Mouse (Mus musculus) G1E (cell line): ENCODE data around the gene Pla2g2e. TPM values are rescaled to one million over a fixed set of nuclear protein-coding genes. Genes with fewer than 3 reads are reported as not detected.

Source experiments
- ATAC-seq: 2 replicates; pipeline ENCODE4 v1.8.0; 2016; ENCODE audit warnings: mild to moderate bottlenecking; ENCODE audit not compliant: insufficient number of reproducible peaks, poor library complexity, low FRiP score, severe bottlenecking; ENCODE audit errors: extremely low read depth
- DNase-seq: peaks from one replicate; pipeline ENCODE4 v3.0.0; 2012; ENCODE audit warnings: low spot score
- H3K27me3 ChIP-seq: 2 replicates; pipeline ENCODE4 v1.6.1; 2012; ENCODE audit warnings: mild to moderate bottlenecking, low read length, inconsistent platforms; ENCODE audit not compliant: insufficient read depth
- H3K36me3 ChIP-seq: replicated peaks from 2 replicates; pipeline ENCODE3; 2012; ENCODE audit warnings: mild to moderate bottlenecking, inconsistent platforms
- H3K4me1 ChIP-seq: 2 replicates; pipeline ENCODE4 v1.6.1; 2012; ENCODE audit warnings: low read depth, low read length, inconsistent platforms, mixed read lengths; ENCODE audit not compliant: insufficient read depth
- H3K4me3 ChIP-seq: 2 replicates; pipeline ENCODE4 v1.5.1; 2012; ENCODE audit warnings: low read depth, mild to moderate bottlenecking, inconsistent platforms, low read length, moderate library complexity, mixed read lengths
- H3K9me3 ChIP-seq: replicated peaks from 2 replicates; pipeline ENCODE4 v1.6.1; 2012; ENCODE audit warnings: inconsistent platforms
- CTCF ChIP-seq: IDR thresholded peaks from 2 replicates; pipeline ENCODE4 v1.5.1; 2012; ENCODE audit warnings: low read depth, low read length, inconsistent platforms, mixed read lengths
- GATA1 ChIP-seq: IDR thresholded peaks from 2 replicates; pipeline ENCODE4 v1.6.1; 2012; ENCODE audit warnings: borderline replicate concordance, low read length, inconsistent platforms, mixed read lengths
- GATA2 ChIP-seq: IDR thresholded peaks from 2 replicates; pipeline ENCODE4 v1.6.1; 2012; ENCODE audit warnings: low read depth, low read length, inconsistent platforms, borderline replicate concordance
- POLR2AphosphoS5 ChIP-seq: IDR thresholded peaks from 2 replicates; pipeline ENCODE4 v1.6.1; 2012; ENCODE audit warnings: low read depth, low read length, inconsistent platforms; ENCODE audit not compliant: insufficient replicate concordance
- TAL1 ChIP-seq: conservative IDR thresholded peaks from 2 replicates; pipeline ENCODE4 v1.6.1; 2012; ENCODE audit warnings: low read depth, low read length, inconsistent platforms, mixed read lengths
- polyA plus RNA-seq: library from polyadenylated mRNA; stranded (reverse); fragments of >175 nt; gene quantifications from 2 replicates; pipeline ENCODE4 v1.2.3, GENCODE M21; 2012
- total RNA-seq, 2 experiments: library from RNA; stranded (forward) in 1 of 2; stranded (reverse) in 1 of 2; fragments of 200-1000 nt in 1 of 2; fragments of >200 nt in 1 of 2; fragmentation: Nextera tagmentation in 1 of 2; gene quantifications; 2 replicates each; pipeline ENCODE4 v1.2.3; 2014 to 2017

Pla2g2e gene
- total RNA-seq (2014; fragmentation: Nextera tagmentation) (1.1 TPM in 1 of 2 replicates, not detected in the other), total RNA-seq (2017) (0.22 and 0.23 TPM in 2 replicates), polyA plus RNA-seq (0.07 and 0.13 TPM in 2 replicates)

- TF ChIP-seq GATA1 = no peak
- no peak for TF ChIP-seq POLR2AphosphoS5
- TF ChIP-seq GATA2 = no peak
- TF ChIP-seq TAL1 = no peak
- Histone ChIP-seq H3K27me3 (peaks cover 14% of the 10 kb centered on the region; the same call in 1 of the 2 replicates), H3K4me1 (no peaks in the 10 kb centered on the region), H3K4me3 (no peak within 1 kb of the TSS), H3K36me3 (no peaks in the 10 kb centered on the region), H3K9me3 (no peaks in the 10 kb centered on the region)
- no peak for ATAC-seq
- DNase-seq = no peak
These were observed at the start of gene Pla2g2e for GRCm38 (mm10) chr4:138877731-138878130. TSS of gene Pla2g2e (plus strand) at chr4:138877942.

- no peak for ATAC-seq
- no peak for TF ChIP-seq GATA1
- no peak for TF ChIP-seq POLR2AphosphoS5
- TF ChIP-seq CTCF = no peak
- TF ChIP-seq TAL1 = no peak
- TF ChIP-seq GATA2 = no peak
- Histone ChIP-seq H3K4me1 (no peaks in the 10 kb centered on the region), H3K9me3 (peaks cover 25% of the 10 kb centered on the region), H3K36me3 (peaks cover 26% of the 10 kb centered on the region), H3K27me3 (no peaks in the 10 kb centered on the region), H3K4me3 (no peak overlapping the region)
- no peak for DNase-seq
These were observed 37.9 kb upstream of the Pla2g2e start for GRCm38 (mm10) chr4:138839806-138840205.

DNA sequence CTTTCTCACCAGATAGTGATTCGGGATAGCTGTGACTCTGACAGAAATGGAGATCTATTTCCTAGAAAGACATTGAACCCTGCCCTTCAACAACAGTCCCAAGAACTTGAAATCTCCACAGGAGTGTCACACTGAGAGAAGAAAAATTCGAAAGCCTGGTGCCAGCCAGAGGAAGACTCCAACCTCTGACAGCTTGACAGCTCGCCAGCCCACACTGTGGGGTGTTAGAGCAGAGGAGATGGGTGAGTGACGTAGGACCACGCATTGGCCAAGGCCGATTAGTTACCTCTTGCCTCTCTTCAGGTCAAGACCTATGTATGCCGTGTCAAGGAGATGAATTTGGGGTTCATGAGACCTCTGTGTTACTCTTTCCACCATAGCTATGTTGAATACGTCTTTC is 37.0 kb upstream of the Pla2g2e start:
- Histone ChIP-seq H3K9me3 (peaks cover 29% of the 10 kb centered on the region), H3K4me3 (no peak overlapping the region), H3K4me1 (no peaks in the 10 kb centered on the region), H3K27me3 (no peaks in the 10 kb centered on the region), H3K36me3 (peaks cover 28% of the 10 kb centered on the region)
- no peak for ATAC-seq
- TF ChIP-seq GATA1 (no peak), POLR2AphosphoS5 (no peak), CTCF (no peak)
- DNase-seq = no peak

DNA sequence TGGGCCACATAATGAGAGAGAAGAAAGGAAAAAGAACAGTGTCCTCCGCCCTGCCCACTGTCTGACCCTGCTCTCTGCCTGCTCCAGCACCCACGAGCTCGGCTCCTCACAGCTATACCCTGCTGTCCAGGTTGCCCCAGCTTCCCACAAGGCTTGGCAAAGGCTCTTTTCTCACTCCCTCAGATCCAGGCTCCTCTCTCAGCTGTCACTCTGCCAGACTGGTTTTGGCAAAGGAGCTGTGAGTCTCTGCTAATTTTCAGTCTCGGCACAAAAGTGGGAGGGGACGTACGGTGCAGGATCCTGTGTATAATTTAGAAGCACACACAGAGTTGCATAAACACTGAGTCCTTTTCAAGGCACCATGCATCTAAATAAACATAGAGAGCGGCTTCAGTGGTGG is 36.4 kb upstream of the Pla2g2e start:
- H3K36me3 ChIP-seq = peaks cover 29% of the 10 kb centered on the region
- no peaks in the 10 kb centered on the region for H3K27me3 ChIP-seq
- H3K4me3 ChIP-seq = no peak overlapping the region
- no peak for DNase-seq
- TF ChIP-seq GATA2 (no peak), GATA1 (no peak), TAL1 (no peak), CTCF (no peak), POLR2AphosphoS5 (no peak)
- peaks cover 32% of the 10 kb centered on the region for H3K9me3 ChIP-seq
- no peaks in the 10 kb centered on the region for H3K4me1 ChIP-seq
- ATAC-seq = no peak

DNA sequence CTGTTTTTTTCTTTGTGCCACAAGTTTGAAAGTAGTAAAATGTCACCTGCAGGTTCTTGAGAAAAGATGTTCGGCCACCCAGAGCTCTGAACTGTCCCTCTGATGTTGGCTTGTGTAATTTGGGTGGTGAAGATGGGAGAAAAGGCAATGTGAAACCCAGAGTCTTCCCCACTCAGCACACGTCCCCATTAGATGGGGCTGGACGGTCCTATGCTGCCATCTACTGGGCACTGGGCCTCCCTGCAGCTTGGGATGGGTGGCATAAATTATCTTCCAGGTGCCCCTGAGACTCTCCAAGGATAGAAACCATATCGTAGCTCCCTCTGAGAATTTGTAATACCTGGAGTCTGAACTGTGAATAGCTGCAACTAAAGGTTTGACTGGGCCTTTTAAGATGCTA is 26.3 kb upstream of the Pla2g2e start:
- no peaks in the 10 kb centered on the region for H3K27me3 ChIP-seq
- no peaks in the 10 kb centered on the region for H3K9me3 ChIP-seq
- ATAC-seq = peak; percentile 47
- H3K36me3 ChIP-seq = peaks cover 9% of the 10 kb centered on the region
- H3K4me1 ChIP-seq = peaks cover 9% of the 10 kb centered on the region
- no peak overlapping the region for H3K4me3 ChIP-seq
- DNase-seq = peak; percentile 59
- TF ChIP-seq GATA1 = no peak
- TF ChIP-seq POLR2AphosphoS5 = no peak
- peak; percentile 99 for TF ChIP-seq CTCF

DNA sequence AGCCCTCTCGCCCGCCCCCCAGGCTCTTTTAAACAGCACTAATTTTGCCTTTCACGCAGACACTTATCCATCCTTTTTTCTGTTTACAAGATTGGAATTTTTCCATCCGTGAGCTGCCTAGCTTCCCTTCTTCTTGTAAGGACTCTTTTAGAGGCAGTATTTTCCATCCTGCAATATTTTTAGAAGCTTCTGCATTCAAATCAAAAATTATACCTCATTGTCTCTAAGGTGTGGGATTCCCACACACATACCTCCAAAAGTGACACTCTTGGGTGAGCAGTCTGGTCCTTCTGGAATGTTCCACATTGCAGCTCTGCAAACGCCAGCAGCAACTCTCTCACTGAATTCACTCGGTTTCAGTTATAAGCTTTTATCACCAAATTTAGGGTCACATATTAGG is 24.8 kb upstream of the Pla2g2e start:
- H3K36me3 ChIP-seq = peaks cover 9% of the 10 kb centered on the region
- H3K9me3 ChIP-seq = no peaks in the 10 kb centered on the region
- no peaks in the 10 kb centered on the region for H3K27me3 ChIP-seq
- TF ChIP-seq CTCF = no peak
- TF ChIP-seq GATA2 = no peak
- no peak for TF ChIP-seq TAL1
- no peak for TF ChIP-seq POLR2AphosphoS5
- no peak for TF ChIP-seq GATA1
- H3K4me1 ChIP-seq = peaks cover 22% of the 10 kb centered on the region
- DNase-seq (no peak), ATAC-seq (no peak)
- no peak overlapping the region for H3K4me3 ChIP-seq
